Mouse (Mus musculus): ENCODE measurements around the gene Myef2. TPM values are rescaled to one million over a fixed set of nuclear protein-coding genes. Genes with fewer than 3 reads are reported as not detected.

Myef2 gene
- 257 and 259 TPM in 2 replicates for polyA plus RNA-seq (2014; fragmentation: Nextera tagmentation; extraction: Ambion mirVana)

- Histone ChIP-seq H3K27ac (ENCODE audit: low read depth, low read length) (peak within 1 kb of the TSS; percentile 95), H3K27me3 (replicated peaks; ENCODE audit: control insufficient read depth, insufficient read depth, low read length) (no peaks in the 10 kb centered on the region), H3K4me2 (ENCODE audit: low read length) (peak within 1 kb of the TSS; percentile 85), H3K4me1 (ENCODE audit: control insufficient read depth, insufficient read depth, low read length) (peaks cover 16% of the 10 kb centered on the region), H3K9ac (ENCODE audit: low read length) (peak within 1 kb of the TSS; percentile 98), H3K9me3 (replicated peaks; ENCODE audit: control insufficient read depth, low read length) (no peaks in the 10 kb centered on the region), H3K4me3 (ENCODE audit: low read depth, low read length) (peak within 1 kb of the TSS; percentile 80), H3K36me3 (ENCODE audit: control insufficient read depth, insufficient read depth, low read length) (no peaks in the 10 kb centered on the region)
- ATAC-seq = peak; percentile 88
- 0% methylated on average over 27 of the region's 48 CpGs for WGBS
- DNase-seq (ENCODE audit: low spot score) = peak; percentile 91
Observed at GRCm38 (mm10) chr2:125123477-125123852, at the start of gene Myef2. Gene Myef2 (minus strand): TSS chr2:125123661.

DNA sequence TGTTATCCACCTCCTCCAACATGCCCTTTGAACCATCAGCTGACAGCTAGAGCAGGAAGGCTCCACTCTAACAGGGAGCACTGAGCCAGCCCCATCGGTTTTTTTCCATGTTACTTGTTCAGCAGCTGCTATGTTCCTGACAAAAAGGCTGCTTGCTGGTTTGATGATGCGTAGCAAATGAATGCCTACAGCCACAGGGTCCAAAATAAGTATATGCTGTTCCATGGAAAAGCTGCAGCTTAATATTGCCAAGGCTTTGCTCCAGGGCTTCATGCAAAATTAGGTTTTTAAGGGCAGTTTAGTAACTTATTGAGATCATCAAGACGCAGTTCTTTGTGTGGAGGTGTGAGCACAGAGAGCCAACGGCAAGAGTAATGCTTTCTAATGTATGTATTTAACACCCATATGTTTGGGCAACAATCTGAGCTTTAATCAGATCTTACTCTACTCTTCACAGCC, 38.6 kb upstream of the Myef2 start:
- ATAC-seq (peak; percentile 32), DNase-seq (ENCODE audit: low spot score) (peak; percentile 63)
- Histone ChIP-seq H3K4me2 (ENCODE audit: low read length) (no peak overlapping the region), H3K36me3 (ENCODE audit: control insufficient read depth, insufficient read depth, low read length) (no peaks in the 10 kb centered on the region), H3K9ac (ENCODE audit: low read length) (no peak overlapping the region), H3K4me1 (ENCODE audit: control insufficient read depth, insufficient read depth, low read length) (peaks cover 4% of the 10 kb centered on the region; the same call in 1 of the 2 replicates), H3K27me3 (replicated peaks; ENCODE audit: control insufficient read depth, insufficient read depth, low read length) (no peaks in the 10 kb centered on the region), H3K4me3 (ENCODE audit: low read depth, low read length) (no peak overlapping the region), H3K27ac (ENCODE audit: low read depth, low read length) (no peak overlapping the region), H3K9me3 (replicated peaks; ENCODE audit: control insufficient read depth, low read length) (no peaks in the 10 kb centered on the region)
- 39% methylated on average over 4 of the region's 4 CpGs for WGBS

GRCm38 (mm10) chr2:125155504-125155903, 32.0 kb upstream of the Myef2 start:
- Histone ChIP-seq H3K4me2 (ENCODE audit: low read length) (no peak overlapping the region), H3K4me1 (ENCODE audit: control insufficient read depth, insufficient read depth, low read length) (no peaks in the 10 kb centered on the region), H3K4me3 (ENCODE audit: low read depth, low read length) (no peak overlapping the region), H3K9me3 (replicated peaks; ENCODE audit: control insufficient read depth, low read length) (no peaks in the 10 kb centered on the region), H3K27me3 (replicated peaks; ENCODE audit: control insufficient read depth, insufficient read depth, low read length) (no peaks in the 10 kb centered on the region), H3K36me3 (ENCODE audit: control insufficient read depth, insufficient read depth, low read length) (no peaks in the 10 kb centered on the region), H3K9ac (ENCODE audit: low read length) (no peak overlapping the region), H3K27ac (ENCODE audit: low read depth, low read length) (no peak overlapping the region)
- DNase-seq (ENCODE audit: low spot score) (peak; percentile 16), ATAC-seq (no peak)
- 45% methylated on average over 2 of the region's 2 CpGs for WGBS

DNA sequence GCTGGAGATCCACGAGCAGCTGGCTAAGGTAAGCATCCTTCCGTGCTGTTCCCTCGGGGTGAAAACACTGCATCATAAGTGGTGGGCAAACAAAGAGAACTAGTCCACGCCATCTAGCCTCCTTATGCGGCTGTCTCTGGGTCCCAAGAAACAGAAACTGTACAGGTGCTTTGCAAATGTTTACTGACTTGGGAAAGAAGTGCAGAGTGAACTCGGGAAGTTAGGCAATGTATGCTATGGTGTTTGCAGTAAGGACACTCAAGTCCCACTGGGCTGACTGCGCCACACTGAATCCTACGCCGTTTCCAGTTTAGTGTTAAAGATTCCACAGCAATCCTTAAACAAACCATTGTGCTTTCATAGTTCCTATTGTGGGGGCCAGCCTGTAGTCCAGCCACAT, 30.8 kb upstream of the Myef2 start:
- Histone ChIP-seq H3K9me3 (replicated peaks; ENCODE audit: control insufficient read depth, low read length) (no peaks in the 10 kb centered on the region), H3K27ac (ENCODE audit: low read depth, low read length) (no peak overlapping the region), H3K4me2 (ENCODE audit: low read length) (no peak overlapping the region), H3K4me1 (ENCODE audit: control insufficient read depth, insufficient read depth, low read length) (no peaks in the 10 kb centered on the region), H3K4me3 (ENCODE audit: low read depth, low read length) (no peak overlapping the region), H3K9ac (ENCODE audit: low read length) (no peak overlapping the region), H3K36me3 (ENCODE audit: control insufficient read depth, insufficient read depth, low read length) (no peaks in the 10 kb centered on the region), H3K27me3 (replicated peaks; ENCODE audit: control insufficient read depth, insufficient read depth, low read length) (no peaks in the 10 kb centered on the region)
- DNase-seq (ENCODE audit: low spot score) = no peak
- ATAC-seq = no peak
- WGBS = 84% methylated on average over 9 of the region's 9 CpGs

DNA sequence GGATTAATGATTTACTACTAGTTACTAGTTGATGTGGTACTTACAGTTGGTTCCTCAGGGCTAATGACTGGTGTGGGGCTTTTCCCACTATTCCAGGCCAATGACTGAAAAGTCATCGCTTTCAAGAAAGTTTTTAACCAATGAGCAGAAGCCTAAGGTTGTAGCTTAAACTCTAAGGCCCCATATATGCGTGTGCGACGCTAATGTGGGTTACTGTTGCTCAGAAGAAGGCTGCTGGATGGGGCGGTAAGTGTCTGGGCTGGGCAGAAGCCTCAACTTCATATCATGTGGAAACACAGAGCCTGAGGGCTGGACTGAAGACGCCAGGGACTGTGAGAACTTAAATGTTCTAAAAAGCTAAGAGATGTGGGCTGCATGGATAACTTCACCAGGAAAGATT, 28.9 kb upstream of the Myef2 start, which contains the start of gene Slc12a1:
Gene Slc12a1, plus strand, starts transcription at position 118 of the 400 bp plus-strand sequence.
- ATAC-seq = no peak
- no peak within 1 kb of the TSS for H3K27ac ChIP-seq (ENCODE audit: low read depth, low read length)
- no peak for DNase-seq (ENCODE audit: low spot score)
- no peaks in the 10 kb centered on the region for H3K4me1 ChIP-seq (ENCODE audit: control insufficient read depth, insufficient read depth, low read length)
- no peak within 1 kb of the TSS for H3K9ac ChIP-seq (ENCODE audit: low read length)
- no peaks in the 10 kb centered on the region for H3K9me3 ChIP-seq (replicated peaks; ENCODE audit: control insufficient read depth, low read length)
- H3K4me2 ChIP-seq (ENCODE audit: low read length) = no peak within 1 kb of the TSS
- H3K36me3 ChIP-seq (ENCODE audit: control insufficient read depth, insufficient read depth, low read length) = no peaks in the 10 kb centered on the region
- no peak within 1 kb of the TSS for H3K4me3 ChIP-seq (ENCODE audit: low read depth, low read length)
- 92% methylated on average over 6 of the region's 6 CpGs for WGBS
- no peaks in the 10 kb centered on the region for H3K27me3 ChIP-seq (replicated peaks; ENCODE audit: control insufficient read depth, insufficient read depth, low read length)

DNA sequence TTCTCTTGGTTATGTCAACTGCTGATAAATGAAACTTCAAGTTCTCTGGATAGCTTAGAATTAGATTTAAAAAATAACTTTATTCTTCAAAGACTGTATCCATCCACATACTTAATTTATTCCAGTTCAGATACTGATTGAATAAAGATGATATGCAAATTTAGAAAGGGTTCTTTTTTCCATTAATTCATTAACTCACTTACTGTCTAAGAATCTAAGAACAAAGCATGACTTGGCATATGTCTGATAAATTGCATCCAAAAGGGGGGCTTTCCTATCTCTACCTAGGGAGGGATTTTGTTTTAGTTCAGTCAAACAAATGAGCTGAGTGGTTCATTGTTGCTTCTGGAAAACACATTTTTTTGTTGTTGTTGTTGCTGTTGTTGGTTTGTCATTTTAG, 18.9 kb upstream of the Myef2 start:
- Histone ChIP-seq H3K27me3 (replicated peaks; ENCODE audit: control insufficient read depth, insufficient read depth, low read length) (no peaks in the 10 kb centered on the region), H3K27ac (ENCODE audit: low read depth, low read length) (no peak overlapping the region), H3K4me3 (ENCODE audit: low read depth, low read length) (no peak overlapping the region), H3K4me1 (ENCODE audit: control insufficient read depth, insufficient read depth, low read length) (no peaks in the 10 kb centered on the region), H3K9ac (ENCODE audit: low read length) (no peak overlapping the region), H3K36me3 (ENCODE audit: control insufficient read depth, insufficient read depth, low read length) (no peaks in the 10 kb centered on the region), H3K4me2 (ENCODE audit: low read length) (no peak overlapping the region), H3K9me3 (replicated peaks; ENCODE audit: control insufficient read depth, low read length) (no peaks in the 10 kb centered on the region)
- DNase-seq (ENCODE audit: low spot score) (peak; percentile 56), ATAC-seq (peak; percentile 57; the same call in 1 of the 2 replicates)

DNA sequence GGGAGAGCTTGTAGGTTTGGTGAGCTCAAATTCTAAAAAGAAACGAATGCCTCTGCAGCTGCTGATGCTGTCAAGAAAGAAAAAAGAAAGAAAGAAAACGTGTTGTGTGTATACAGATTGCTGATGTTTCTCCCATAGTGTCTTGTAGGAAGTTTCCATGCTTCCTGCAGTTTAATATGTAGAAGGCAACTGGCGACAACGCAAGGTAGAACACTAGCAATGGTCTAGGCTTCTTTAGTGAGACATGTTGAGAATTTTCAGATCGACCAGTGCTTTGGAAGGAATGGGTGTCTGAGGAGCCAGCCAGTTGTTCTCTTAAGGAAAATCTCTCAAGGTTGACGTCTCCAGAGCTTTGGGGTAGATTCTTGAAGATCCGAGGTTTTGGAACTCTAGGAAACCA, 13.4 kb upstream of the Myef2 start:
- Histone ChIP-seq H3K4me2 (ENCODE audit: low read length) (peak overlapping the region; percentile 71), H3K9me3 (replicated peaks; ENCODE audit: control insufficient read depth, low read length) (no peaks in the 10 kb centered on the region), H3K4me3 (ENCODE audit: low read depth, low read length) (peak overlapping the region; percentile 40), H3K27ac (ENCODE audit: low read depth, low read length) (no peak overlapping the region; the same call in 1 of the 2 replicates), H3K4me1 (ENCODE audit: control insufficient read depth, insufficient read depth, low read length) (peaks cover 6% of the 10 kb centered on the region; the same call in 1 of the 2 replicates), H3K36me3 (ENCODE audit: control insufficient read depth, insufficient read depth, low read length) (no peaks in the 10 kb centered on the region), H3K9ac (ENCODE audit: low read length) (no peak overlapping the region), H3K27me3 (replicated peaks; ENCODE audit: control insufficient read depth, insufficient read depth, low read length) (no peaks in the 10 kb centered on the region)
- DNase-seq (ENCODE audit: low spot score) (no peak), ATAC-seq (no peak)
- WGBS = 29% methylated on average over 7 of the region's 7 CpGs

- Histone ChIP-seq H3K27me3 (replicated peaks; ENCODE audit: control insufficient read depth, insufficient read depth, low read length) (no peaks in the 10 kb centered on the region), H3K9ac (ENCODE audit: low read length) (peak within 1 kb of the TSS; percentile 62), H3K4me1 (ENCODE audit: control insufficient read depth, insufficient read depth, low read length) (peaks cover 6% of the 10 kb centered on the region; the same call in 1 of the 2 replicates), H3K36me3 (ENCODE audit: control insufficient read depth, insufficient read depth, low read length) (no peaks in the 10 kb centered on the region), H3K9me3 (replicated peaks; ENCODE audit: control insufficient read depth, low read length) (no peaks in the 10 kb centered on the region), H3K4me3 (ENCODE audit: low read depth, low read length) (peak within 1 kb of the TSS; percentile 40), H3K4me2 (ENCODE audit: low read length) (peak within 1 kb of the TSS; percentile 71), H3K27ac (ENCODE audit: low read depth, low read length) (peak within 1 kb of the TSS; percentile 70)
- DNase-seq (ENCODE audit: low spot score) = peak; percentile 73
- WGBS = under 1% methylated on average over 39 of the region's 39 CpGs
- ATAC-seq = peak; percentile 79
Observed at GRCm38 (mm10) chr2:125135903-125136811, 12.7 kb upstream of the Myef2 start, which contains the start of gene Ctxn2. Gene Ctxn2 (plus strand): TSS chr2:125136692.

- DNase-seq (ENCODE audit: low spot score) (no peak), ATAC-seq (no peak)
- WGBS = 19% methylated on average over 4 of the region's 4 CpGs
- no peak overlapping the region for H3K9ac ChIP-seq (ENCODE audit: low read length)
- H3K27me3 ChIP-seq (replicated peaks; ENCODE audit: control insufficient read depth, insufficient read depth, low read length) = no peaks in the 10 kb centered on the region
- no peak overlapping the region for H3K27ac ChIP-seq (ENCODE audit: low read depth, low read length)
- H3K4me1 ChIP-seq (ENCODE audit: control insufficient read depth, insufficient read depth, low read length) = peaks cover 6% of the 10 kb centered on the region; the same call in 1 of the 2 replicates
- H3K36me3 ChIP-seq (ENCODE audit: control insufficient read depth, insufficient read depth, low read length) = no peaks in the 10 kb centered on the region
- H3K4me3 ChIP-seq (ENCODE audit: low read depth, low read length) = no peak overlapping the region
- H3K4me2 ChIP-seq (ENCODE audit: low read length) = no peak overlapping the region
- no peaks in the 10 kb centered on the region for H3K9me3 ChIP-seq (replicated peaks; ENCODE audit: control insufficient read depth, low read length)
Observed at GRCm38 (mm10) chr2:125134113-125134512, 10.7 kb upstream of the Myef2 start.
